Mouse (Mus musculus): ENCODE results near the gene B230118H07Rik. TPM values are rescaled to one million over a fixed set of nuclear protein-coding genes. Genes with fewer than 3 reads are reported as not detected.

The B230118H07Rik gene
- polyA plus RNA-seq (2017; shearing (Covaris generic)) = 1.3 TPM

GRCm38 (mm10) chr2:101649114-101649671 is at the start of gene B230118H07Rik, which contains the start of gene Rag1:
TSS of gene B230118H07Rik (minus strand) at chr2:101649532.
TSS of gene Rag1 (minus strand) at chr2:101649501.

GRCm38 (mm10) chr2:101678236-101679021 is 29.1 kb upstream of the B230118H07Rik start, which contains the start of gene Traf6:
TSS of gene Traf6 (plus strand) at chr2:101678429.

GRCm38 (mm10) chr2:101624526-101624925 is 24.8 kb downstream of the B230118H07Rik start, which contains the start of gene Rag2:
TSS of gene Rag2 (plus strand) at chr2:101624718.

Other genes starting within 250 kb of the B230118H07Rik start
- gene Rag2, start 24.8 kb downstream of the B230118H07Rik start, polyA plus RNA-seq (2017; shearing (Covaris generic)) = not detected
- gene Rag1, start within 50 bp of the B230118H07Rik start, polyA plus RNA-seq (2017; shearing (Covaris generic)) = not detected
- 28.8 TPM for gene Traf6, start 28.9 kb upstream of the B230118H07Rik start, polyA plus RNA-seq (2017; shearing (Covaris generic))
- gene Prr5l, start 233.5 kb upstream of the B230118H07Rik start, polyA plus RNA-seq (2017; shearing (Covaris generic)) = 2.3 TPM
- 23.9 TPM for gene Commd9, start 236.7 kb upstream of the B230118H07Rik start, polyA plus RNA-seq (2017; shearing (Covaris generic))

Data from activated CD4-positive, CD25-positive, alpha-beta regulatory T cell, adult 9 weeks (primary cell).